Mouse (Mus musculus) embryonic facial prominence, embryonic 11.5 days (tissue): Measurements from ENCODE around the gene Eddm3b. TPM values are rescaled to one million over a fixed set of nuclear protein-coding genes. Genes with fewer than 3 reads are reported as not detected.
"Not testable (repeated sequence)": the region's sequence is repeated elsewhere in the genome, so short reads cannot be mapped to it uniquely, and the experiment has no call there.

ENCODE experiments used
- ATAC-seq: fragments of 200-750 bp; cut with Nextera tagmentation; replicated peaks from 2 replicates; pipeline ENCODE4 v1.8.0; 2017; ENCODE audit warnings: low read depth; ENCODE audit not compliant: insufficient number of reproducible peaks, low FRiP score, low TSS enrichment
- DNase-seq: peaks from one replicate; pipeline ENCODE4 v3.0.0-alpha.2; 2015; ENCODE audit warnings: low spot score
- H3K27ac ChIP-seq: fragments of 300-500 bp; sonication (generic); replicated peaks from 2 replicates; pipeline ENCODE4 v1.5.1; 2014; ENCODE audit warnings: mild to moderate bottlenecking, low read depth, low read length, control low read depth
- H3K27me3 ChIP-seq: fragments of 300-500 bp; sonication (generic); 2 replicates; pipeline ENCODE4 v1.6.1; 2014; ENCODE audit warnings: mild to moderate bottlenecking, low read length, moderate library complexity, mixed read lengths; ENCODE audit not compliant: control insufficient read depth, insufficient read depth
- H3K36me3 ChIP-seq: fragments of 300-500 bp; sonication (generic); replicated peaks from 2 replicates; pipeline ENCODE4 v1.6.1; 2014; ENCODE audit warnings: low read depth, mild to moderate bottlenecking, low read length, moderate library complexity, mixed read lengths; ENCODE audit not compliant: control insufficient read depth, insufficient read depth
- H3K4me1 ChIP-seq: fragments of 300-500 bp; sonication (generic); 2 replicates; pipeline ENCODE4 v1.6.1; 2014; ENCODE audit warnings: low read length, mixed read lengths; ENCODE audit not compliant: control insufficient read depth, insufficient read depth
- H3K4me2 ChIP-seq: fragments of 300-500 bp; sonication (generic); 2 replicates; pipeline ENCODE4 v1.6.1; 2014; ENCODE audit warnings: low read depth, mild to moderate bottlenecking, control low read depth, low read length, moderate library complexity
- H3K4me3 ChIP-seq: fragments of 300-500 bp; sonication (generic); 2 replicates; pipeline ENCODE4 v1.5.1; 2014; ENCODE audit warnings: low read depth, low read length, control low read depth
- H3K9ac ChIP-seq: fragments of 300-500 bp; sonication (generic); replicated peaks from 2 replicates; pipeline ENCODE4 v1.6.1; 2014; ENCODE audit warnings: mild to moderate bottlenecking, control low read depth, low read length
- H3K9me3 ChIP-seq: fragments of 300-500 bp; sonication (generic); replicated peaks from 2 replicates; pipeline ENCODE4 v1.6.1; 2016; ENCODE audit warnings: mild to moderate bottlenecking, low read length, inconsistent platforms, mixed read lengths; ENCODE audit not compliant: control insufficient read depth
- WGBS: fragments of 180-500 bp; shearing (Covaris S2); extraction: QIAGEN DNeasy Blood & Tissue Kit; methylation state at CpG from one replicate; pipeline ENCODE4 v1.1.7; 2014; 5-methylcytosine and 5-hydroxymethylcytosine counted together
- polyA plus RNA-seq: library from polyadenylated mRNA; unstranded; fragments of >200 nt; fragmentation: Nextera tagmentation; extraction: Ambion mirVana; gene quantifications from 2 replicates; pipeline ENCODE4 v1.2.1, GENCODE M21; 2014

The Eddm3b gene
- polyA plus RNA-seq, 1 experiment from 2014 or later, result not detected

GRCm38 (mm10) chr14:51098300-51098699 lies 15.9 kb upstream of the Eddm3b start:
- H3K36me3 ChIP-seq, H3K4me2 ChIP-seq, ATAC-seq, H3K27ac ChIP-seq, H3K4me3 ChIP-seq, H3K27me3 ChIP-seq, H3K9me3 ChIP-seq, H3K9ac ChIP-seq, H3K4me1 ChIP-seq: not testable (repeated sequence)
- DNase-seq, result peak; percentile 63
- WGBS, result 29% methylated on average over 1 of the region's 1 CpGs

- Histone ChIP-seq H3K36me3 (no peaks in the 10 kb centered on the region), H3K4me2 (no peak overlapping the region), H3K27ac (no peak overlapping the region), H3K27me3 (no peaks in the 10 kb centered on the region), H3K9me3 (no peaks in the 10 kb centered on the region), H3K4me1 (no peaks in the 10 kb centered on the region), H3K9ac (no peak overlapping the region), H3K4me3 (no peak overlapping the region)
- ATAC-seq (no peak), DNase-seq (no peak)
- WGBS, result 92% methylated on average over 11 of the region's 11 CpGs
Observed at GRCm38 (mm10) chr14:51098921-51099320, 15.3 kb upstream of the Eddm3b start.

GRCm38 (mm10) chr14:51101284-51101683 lies 12.9 kb upstream of the Eddm3b start:
- Histone ChIP-seq H3K27ac (no peak overlapping the region), H3K4me1 (no peaks in the 10 kb centered on the region), H3K36me3 (no peaks in the 10 kb centered on the region), H3K4me2 (no peak overlapping the region), H3K9me3 (no peaks in the 10 kb centered on the region), H3K9ac (no peak overlapping the region), H3K4me3 (no peak overlapping the region), H3K27me3 (no peaks in the 10 kb centered on the region)
- DNase-seq (no peak), ATAC-seq (no peak)
- 74% methylated on average over 9 of the region's 9 CpGs for WGBS

- DNase-seq (peak; percentile 75), ATAC-seq (0 out of 2 replicates have a peak, but pooled peaks have one; percentile 56)
- no peak overlapping the region for H3K9ac ChIP-seq
- no peaks in the 10 kb centered on the region for H3K36me3 ChIP-seq
- H3K9me3 ChIP-seq, result no peaks in the 10 kb centered on the region
- H3K27ac ChIP-seq, result no peak overlapping the region
- 56% methylated on average over 3 of the region's 3 CpGs for WGBS
- H3K4me2 ChIP-seq, result no peak overlapping the region
- H3K4me3 ChIP-seq, result no peak overlapping the region
- no peaks in the 10 kb centered on the region for H3K27me3 ChIP-seq
- H3K4me1 ChIP-seq, result no peaks in the 10 kb centered on the region
Observed at GRCm38 (mm10) chr14:51103217-51103616, 11.0 kb upstream of the Eddm3b start.

GRCm38 (mm10) chr14:51104366-51104765 lies 9.9 kb upstream of the Eddm3b start:
- no peak for DNase-seq
- ATAC-seq, result no peak

GRCm38 (mm10) chr14:51106449-51106967 lies 7.7 kb upstream of the Eddm3b start:
- Histone ChIP-seq H3K9ac (no peak overlapping the region), H3K9me3 (no peaks in the 10 kb centered on the region), H3K27ac (no peak overlapping the region), H3K4me1 (no peaks in the 10 kb centered on the region), H3K36me3 (no peaks in the 10 kb centered on the region), H3K4me3 (no peak overlapping the region), H3K4me2 (no peak overlapping the region), H3K27me3 (no peaks in the 10 kb centered on the region)
- DNase-seq (no peak), ATAC-seq (no peak)

More at GRCm38 (mm10) chr14:51104366-51104765, 9.9 kb upstream of the Eddm3b start:
- no peak overlapping the region for H3K4me2 ChIP-seq
- WGBS, result 86% methylated on average over 2 of the region's 2 CpGs
- H3K36me3 ChIP-seq, result no peaks in the 10 kb centered on the region
- H3K9ac ChIP-seq, result no peak overlapping the region
- no peak overlapping the region for H3K27ac ChIP-seq
- no peaks in the 10 kb centered on the region for H3K9me3 ChIP-seq
- no peaks in the 10 kb centered on the region for H3K4me1 ChIP-seq
- no peak overlapping the region for H3K4me3 ChIP-seq
- no peaks in the 10 kb centered on the region for H3K27me3 ChIP-seq

GRCm38 (mm10) chr14:51111966-51112365 lies 2.3 kb upstream of the Eddm3b start:
- Histone ChIP-seq H3K4me3 (no peak overlapping the region), H3K9me3 (no peaks in the 10 kb centered on the region), H3K27ac (no peak overlapping the region), H3K27me3 (no peaks in the 10 kb centered on the region), H3K4me2 (no peak overlapping the region), H3K4me1 (no peaks in the 10 kb centered on the region), H3K36me3 (no peaks in the 10 kb centered on the region), H3K9ac (no peak overlapping the region)
- no peak for ATAC-seq
- DNase-seq, result no peak
- 59% methylated on average over 3 of the region's 3 CpGs for WGBS

GRCm38 (mm10) chr14:51113476-51113875 lies 750 bp upstream of the Eddm3b start:
- H3K9ac ChIP-seq, result no peak overlapping the region
- 26% methylated on average over 9 of the region's 9 CpGs for WGBS
- no peak overlapping the region for H3K4me2 ChIP-seq
- H3K27me3 ChIP-seq, result no peaks in the 10 kb centered on the region
- H3K36me3 ChIP-seq, result no peaks in the 10 kb centered on the region
- ATAC-seq (no peak), DNase-seq (no peak)
- H3K4me1 ChIP-seq, result no peaks in the 10 kb centered on the region
- no peak overlapping the region for H3K4me3 ChIP-seq
- H3K9me3 ChIP-seq, result no peaks in the 10 kb centered on the region
- H3K27ac ChIP-seq, result no peak overlapping the region
